Mouse (Mus musculus): ENCODE results near the gene Ankfn1.

- TF ChIP-seq POLR2A (IDR thresholded peaks at IDR 0.05; ENCODE audit: low read depth, low read length) (no peak), CTCF (IDR thresholded peaks at IDR 0.05; ENCODE audit: borderline replicate concordance, insufficient read depth, low read length) (no peak)
These were observed 83.8 kb downstream of the Ankfn1 start for GRCm38 (mm10) chr11:89693686-89694085.
